Mouse (Mus musculus): Measurements from ENCODE around the gene Kat6b. TPM values are rescaled to one million over a fixed set of nuclear protein-coding genes. Genes with fewer than 3 reads are reported as not detected.

Gene Kat6b
- polyA plus RNA-seq, 1 experiment from 2014 or later = 1.5 TPM

DNA sequence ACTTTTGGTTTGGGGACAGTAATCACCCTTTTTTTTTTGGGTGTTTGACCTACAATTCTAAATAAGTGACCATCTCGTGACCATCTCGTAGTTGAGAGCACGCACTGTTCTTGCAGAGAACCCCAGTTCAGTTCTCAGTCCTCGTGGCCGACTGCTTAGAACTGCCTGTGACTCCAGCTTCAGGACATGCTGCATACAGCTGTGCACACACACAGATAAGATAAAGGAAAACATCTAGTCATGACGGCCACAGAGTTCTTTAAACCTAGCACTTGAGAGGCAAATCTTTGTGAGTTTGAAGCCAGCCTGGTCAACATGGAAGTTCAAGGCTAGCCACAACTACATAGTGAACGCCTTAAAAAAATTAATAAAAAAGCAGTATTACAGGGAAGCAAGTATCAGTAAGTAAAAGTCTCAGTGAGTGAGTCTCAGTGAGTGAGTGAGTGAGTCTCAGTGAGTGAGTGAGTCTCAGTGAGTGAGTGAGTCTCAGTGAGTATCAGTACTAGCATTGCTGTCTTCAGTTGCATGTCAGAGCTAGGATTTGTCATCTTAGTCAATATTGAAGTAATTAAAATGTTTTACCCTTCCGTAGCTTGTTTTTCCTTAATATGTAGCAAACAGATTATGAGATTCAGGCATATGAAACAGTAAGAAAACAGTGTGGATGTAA lies 80.3 kb downstream of the Kat6b start:
- Histone ChIP-seq H3K9me3 (replicated peaks) (no peaks in the 10 kb centered on the region), H3K4me3 (replicated peaks) (no peak overlapping the region), H3K4me2 (no peak overlapping the region; the same call in 1 of the 2 replicates), H3K4me1 (replicated peaks) (peaks cover 35% of the 10 kb centered on the region), H3K36me3 (replicated peaks) (no peaks in the 10 kb centered on the region), H3K27ac (replicated peaks) (peak overlapping the region; percentile 19; the same call in 1 of the 2 replicates), H3K9ac (no peak overlapping the region), H3K27me3 (no peaks in the 10 kb centered on the region)
- ATAC-seq (ENCODE audit: insufficient read depth) = peak; percentile 88
- 30% methylated on average over 8 of the region's 8 CpGs for WGBS (ENCODE audit: insufficient replicate concordance)

DNA sequence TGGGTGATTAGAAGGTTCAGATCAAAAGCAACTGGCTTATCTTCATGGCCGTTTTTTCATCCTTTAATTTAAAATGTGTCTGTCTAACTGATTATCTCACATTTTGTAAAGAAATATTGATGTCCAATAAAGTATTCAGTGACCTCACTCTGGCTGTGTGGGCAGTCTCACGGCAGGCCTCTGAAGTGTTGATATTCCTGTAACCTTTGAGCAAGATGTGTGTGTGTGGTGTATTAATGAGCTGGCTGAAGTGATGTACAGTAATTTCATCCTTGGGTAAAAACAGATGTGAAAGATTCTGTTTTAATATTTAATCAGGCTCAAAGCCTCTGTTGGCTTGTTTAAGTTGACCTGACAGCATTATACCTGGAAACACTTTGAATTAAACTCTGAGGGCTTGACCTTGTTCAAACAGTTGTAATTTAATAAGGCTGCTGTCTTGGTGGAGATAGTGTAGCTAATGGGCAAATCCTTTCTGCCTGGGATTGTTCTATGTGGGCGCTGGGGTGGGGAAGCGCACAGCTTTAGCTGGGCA lies 82.4 kb downstream of the Kat6b start:
- no peaks in the 10 kb centered on the region for H3K36me3 ChIP-seq (replicated peaks)
- ATAC-seq (ENCODE audit: insufficient read depth) = no peak
- no peak overlapping the region for H3K4me2 ChIP-seq
- H3K9ac ChIP-seq = no peak overlapping the region
- H3K9me3 ChIP-seq (replicated peaks) = no peaks in the 10 kb centered on the region
- H3K4me1 ChIP-seq (replicated peaks) = peaks cover 33% of the 10 kb centered on the region
- H3K27me3 ChIP-seq = no peaks in the 10 kb centered on the region
- 72% methylated on average over 4 of the region's 4 CpGs for WGBS (ENCODE audit: insufficient replicate concordance)
- no peak overlapping the region for H3K4me3 ChIP-seq (replicated peaks)
- no peak overlapping the region for H3K27ac ChIP-seq (replicated peaks)

DNA sequence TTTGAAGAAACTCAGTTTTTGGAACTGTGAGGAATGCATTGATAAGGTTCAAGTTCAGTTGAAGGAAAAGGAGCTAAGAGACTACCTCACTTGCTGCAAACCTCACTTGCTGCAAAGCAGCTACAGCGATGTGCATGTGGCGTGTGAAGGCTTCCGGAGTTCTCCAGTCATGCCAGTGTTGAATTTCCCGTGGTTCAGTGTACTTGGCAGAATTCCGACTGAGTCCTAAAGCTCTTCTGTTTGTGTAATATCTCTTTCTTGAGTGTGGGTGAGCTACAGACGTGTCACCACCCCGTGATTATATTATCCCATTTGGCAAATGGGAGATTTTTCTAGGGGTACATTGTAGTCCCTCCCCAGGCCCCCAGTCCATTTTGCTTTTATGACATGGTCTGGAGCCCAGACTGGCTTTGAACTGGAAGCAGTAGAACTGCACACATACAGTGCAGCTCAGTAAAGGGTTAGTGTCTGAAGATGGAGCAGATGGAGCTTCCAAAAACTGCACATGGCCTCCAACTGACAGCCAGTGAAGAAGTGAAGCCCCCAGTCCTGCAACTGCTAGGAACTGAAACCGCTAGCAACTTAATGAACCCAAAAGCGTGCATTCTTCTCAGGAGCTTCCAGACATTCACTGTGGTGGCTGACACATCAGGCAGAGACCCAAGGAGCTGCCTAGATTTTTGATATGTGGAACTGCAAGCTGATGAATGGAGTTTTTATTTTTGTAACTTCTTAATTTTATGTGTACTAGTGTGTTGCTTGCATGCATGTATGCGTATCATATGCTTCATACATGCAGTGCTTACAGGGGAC lies 84.5 kb downstream of the Kat6b start:
- no peak for ATAC-seq (ENCODE audit: insufficient read depth)
- H3K4me1 ChIP-seq (replicated peaks) = peaks cover 16% of the 10 kb centered on the region
- WGBS (ENCODE audit: insufficient replicate concordance) = 76% methylated on average over 10 of the region's 10 CpGs

DNA sequence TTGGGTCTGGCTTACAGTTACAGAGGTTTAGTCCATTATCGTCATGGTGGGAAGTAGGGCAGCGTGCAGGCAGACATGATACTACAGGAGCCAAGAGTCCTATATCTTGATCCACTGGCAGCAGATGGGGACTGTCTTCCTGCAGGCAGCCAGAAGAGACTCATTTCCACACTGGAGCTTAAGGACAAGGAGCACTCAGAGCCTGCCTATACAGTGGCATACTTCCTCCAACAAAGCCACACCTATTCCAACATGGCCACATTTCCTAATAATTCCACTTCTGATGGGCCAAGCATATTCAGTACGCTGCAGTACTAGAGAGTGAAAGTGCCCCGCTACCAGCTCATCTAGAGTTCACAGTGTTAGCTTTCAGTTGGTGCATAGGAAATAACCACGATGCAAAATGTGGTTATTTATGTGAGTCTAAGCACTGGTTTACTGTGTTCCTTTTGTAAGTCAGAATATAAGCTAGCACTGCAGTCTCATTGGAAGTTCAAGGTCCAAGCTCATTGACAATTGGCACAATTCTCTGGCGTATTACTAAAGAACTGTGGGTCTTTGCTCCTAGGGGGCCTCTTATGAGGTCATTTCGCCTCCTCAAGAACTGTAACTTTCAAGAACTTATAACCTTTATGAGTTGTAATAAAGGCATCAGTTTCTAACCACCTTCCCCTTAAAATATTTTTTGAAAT lies 86.2 kb downstream of the Kat6b start:
- no peaks in the 10 kb centered on the region for H3K9me3 ChIP-seq (replicated peaks)
- no peaks in the 10 kb centered on the region for H3K27me3 ChIP-seq
- no peak overlapping the region for H3K9ac ChIP-seq
- H3K4me1 ChIP-seq (replicated peaks) = peaks cover 4% of the 10 kb centered on the region; the same call in 1 of the 2 replicates
- 67% methylated on average over 7 of the region's 7 CpGs for WGBS (ENCODE audit: insufficient replicate concordance)
- no peak overlapping the region for H3K4me3 ChIP-seq (replicated peaks)
- no peak for ATAC-seq (ENCODE audit: insufficient read depth)
- H3K4me2 ChIP-seq = no peak overlapping the region
- no peak overlapping the region for H3K27ac ChIP-seq (replicated peaks)
- no peaks in the 10 kb centered on the region for H3K36me3 ChIP-seq (replicated peaks)

More for the DNA sequence above, 84.5 kb downstream of the Kat6b start:
- Histone ChIP-seq H3K9ac (no peak overlapping the region), H3K4me2 (no peak overlapping the region), H3K4me3 (replicated peaks) (no peak overlapping the region), H3K27me3 (no peaks in the 10 kb centered on the region), H3K36me3 (replicated peaks) (no peaks in the 10 kb centered on the region), H3K27ac (replicated peaks) (no peak overlapping the region), H3K9me3 (replicated peaks) (no peaks in the 10 kb centered on the region)

DNA sequence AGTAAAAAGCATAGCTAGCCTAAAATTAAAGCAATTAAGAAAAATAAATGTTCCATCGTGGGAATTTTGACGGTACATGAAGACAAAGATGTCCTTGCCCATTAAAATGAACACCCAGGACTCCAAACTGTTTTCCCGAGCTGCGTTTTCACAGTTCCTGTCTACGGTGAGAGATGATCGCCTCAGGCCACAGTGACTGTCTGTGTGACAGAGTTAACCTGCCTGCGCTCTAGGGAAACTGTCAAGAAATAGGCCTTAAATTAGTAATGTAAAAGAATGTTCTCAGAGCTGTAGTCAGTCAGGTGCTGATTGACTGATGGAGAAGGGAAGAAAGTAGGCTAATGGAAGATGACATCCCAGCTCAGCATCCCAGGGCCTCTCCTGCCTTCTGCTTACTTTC lies 87.6 kb downstream of the Kat6b start:
- ATAC-seq (ENCODE audit: insufficient read depth) = no peak
- H3K27ac ChIP-seq (replicated peaks) = no peak overlapping the region
- no peaks in the 10 kb centered on the region for H3K9me3 ChIP-seq (replicated peaks)
- H3K4me3 ChIP-seq (replicated peaks) = no peak overlapping the region
- H3K9ac ChIP-seq = no peak overlapping the region
- 80% methylated on average over 7 of the region's 7 CpGs for whole genome bisulfite sequencing (ENCODE audit: insufficient replicate concordance)
- no peaks in the 10 kb centered on the region for H3K27me3 ChIP-seq
- no peak overlapping the region for H3K4me2 ChIP-seq
- no peaks in the 10 kb centered on the region for H3K36me3 ChIP-seq (replicated peaks)
- peaks cover 4% of the 10 kb centered on the region; the same call in 1 of the 2 replicates for H3K4me1 ChIP-seq (replicated peaks)

DNA sequence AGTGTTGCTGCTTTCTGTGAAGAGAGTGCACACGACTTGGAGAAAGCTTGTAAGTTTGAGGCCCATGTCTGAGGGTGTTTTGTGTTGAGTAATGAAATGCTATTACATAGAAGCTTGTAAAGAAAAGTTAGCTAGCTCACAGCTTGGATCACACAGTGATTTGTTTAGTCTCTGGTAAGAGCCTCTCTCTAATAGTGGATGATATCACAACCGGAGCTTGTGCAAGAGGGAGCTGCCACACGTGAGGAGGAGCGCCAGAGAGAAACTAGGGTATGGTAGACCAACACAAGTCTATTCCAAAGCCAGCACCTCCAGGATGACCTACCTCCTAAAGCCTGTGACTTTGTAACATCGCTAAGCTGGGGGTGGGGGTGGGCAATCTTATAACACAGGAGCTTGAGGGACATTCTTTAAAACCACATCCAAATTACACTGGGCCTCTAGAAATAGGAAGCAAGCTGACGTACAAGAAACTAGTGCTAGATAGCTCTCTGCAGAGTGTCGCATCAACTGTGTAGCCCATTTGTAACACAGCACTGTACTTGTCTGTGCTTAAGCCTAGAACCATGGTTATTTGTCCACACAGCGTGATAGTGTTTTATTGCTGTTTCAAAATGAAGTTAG lies 93.6 kb downstream of the Kat6b start:
- no peaks in the 10 kb centered on the region for H3K36me3 ChIP-seq (replicated peaks)
- H3K9ac ChIP-seq = no peak overlapping the region
- H3K9me3 ChIP-seq (replicated peaks) = no peaks in the 10 kb centered on the region
- H3K4me2 ChIP-seq = no peak overlapping the region
- no peak overlapping the region for H3K4me3 ChIP-seq (replicated peaks)
- no peak for ATAC-seq (ENCODE audit: insufficient read depth)
- H3K27me3 ChIP-seq = no peaks in the 10 kb centered on the region
- H3K27ac ChIP-seq (replicated peaks) = no peak overlapping the region
- H3K4me1 ChIP-seq (replicated peaks) = no peaks in the 10 kb centered on the region
- 38% methylated on average over 8 of the region's 8 CpGs for WGBS (ENCODE audit: insufficient replicate concordance)

DNA sequence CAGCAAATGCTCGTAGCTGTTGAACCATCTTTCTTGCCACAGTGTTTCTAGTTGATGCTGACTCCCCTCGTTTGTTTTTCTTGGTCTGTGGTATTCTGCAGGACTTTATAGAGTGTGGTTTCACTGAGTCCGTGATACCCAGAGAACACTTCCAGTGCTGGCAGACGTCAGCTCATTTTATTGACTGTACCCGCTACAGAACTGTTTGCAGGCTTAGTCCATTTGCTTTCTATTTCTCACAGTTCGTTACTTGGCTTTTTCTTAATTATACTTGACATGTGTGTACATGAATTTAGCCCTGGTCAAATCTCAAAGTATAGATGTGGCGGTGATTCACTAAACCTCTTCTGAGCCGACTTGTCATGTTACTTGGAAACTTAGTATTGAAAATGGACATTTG lies 95.6 kb downstream of the Kat6b start:
- Histone ChIP-seq H3K4me3 (replicated peaks) (no peak overlapping the region), H3K27ac (replicated peaks) (no peak overlapping the region), H3K9me3 (replicated peaks) (no peaks in the 10 kb centered on the region), H3K4me2 (no peak overlapping the region), H3K36me3 (replicated peaks) (no peaks in the 10 kb centered on the region), H3K9ac (no peak overlapping the region), H3K4me1 (replicated peaks) (peaks cover 3% of the 10 kb centered on the region; the same call in 1 of the 2 replicates), H3K27me3 (no peaks in the 10 kb centered on the region)
- no peak for ATAC-seq (ENCODE audit: insufficient read depth)
- 75% methylated on average over 8 of the region's 8 CpGs for WGBS (ENCODE audit: insufficient replicate concordance)

DNA sequence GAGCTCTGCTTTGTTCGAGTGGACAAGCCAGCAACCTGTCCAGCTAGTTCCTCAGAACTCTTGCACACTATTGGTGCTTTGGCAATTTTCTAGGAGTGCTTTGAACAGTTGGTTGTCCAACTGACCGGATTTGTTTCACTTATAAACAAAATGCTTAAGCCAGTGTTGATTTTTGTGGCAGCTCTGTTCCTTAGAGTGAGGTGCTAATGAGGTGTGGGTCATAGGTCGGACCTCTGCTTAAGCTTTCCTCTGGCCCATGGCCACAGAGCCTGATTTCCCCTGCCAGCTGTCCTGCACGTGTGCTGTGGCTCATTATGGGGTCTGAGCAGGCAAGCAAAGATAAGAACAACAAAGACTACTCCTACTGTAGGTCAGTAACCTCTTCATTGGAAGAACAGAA lies 100.0 kb downstream of the Kat6b start:
- H3K27me3 ChIP-seq = no peaks in the 10 kb centered on the region
- no peak for ATAC-seq (ENCODE audit: insufficient read depth)
- 35% methylated on average over 4 of the region's 4 CpGs for WGBS (ENCODE audit: insufficient replicate concordance)
- H3K4me2 ChIP-seq = no peak overlapping the region
- H3K27ac ChIP-seq (replicated peaks) = no peak overlapping the region
- no peak overlapping the region for H3K9ac ChIP-seq
- H3K4me1 ChIP-seq (replicated peaks) = peaks cover 28% of the 10 kb centered on the region
- H3K4me3 ChIP-seq (replicated peaks) = no peak overlapping the region
- H3K36me3 ChIP-seq (replicated peaks) = no peaks in the 10 kb centered on the region
- H3K9me3 ChIP-seq (replicated peaks) = no peaks in the 10 kb centered on the region

DNA sequence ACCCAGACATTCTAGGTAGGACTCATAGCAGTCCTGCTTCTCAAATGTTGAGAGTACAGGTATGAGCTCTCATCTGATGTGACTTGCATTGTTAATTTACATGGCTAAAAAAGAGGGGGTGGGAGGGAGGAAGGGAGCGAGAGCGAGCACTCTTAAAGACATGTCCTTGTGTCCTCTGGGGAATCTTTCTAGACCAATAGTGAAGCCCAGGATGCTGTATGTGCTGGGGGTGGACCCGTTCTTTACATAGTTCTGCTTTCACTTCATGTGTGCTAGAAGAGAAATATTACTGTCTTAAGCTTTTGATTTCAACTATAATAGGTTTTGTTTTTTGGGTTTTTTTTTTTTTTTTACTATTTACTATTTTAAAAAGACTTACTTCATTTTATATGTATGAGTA lies 101.1 kb downstream of the Kat6b start:
- WGBS (ENCODE audit: insufficient replicate concordance) = 82% methylated on average over 3 of the region's 3 CpGs
- Histone ChIP-seq H3K4me1 (replicated peaks) (peaks cover 31% of the 10 kb centered on the region), H3K36me3 (replicated peaks) (no peaks in the 10 kb centered on the region), H3K27me3 (no peaks in the 10 kb centered on the region), H3K4me3 (replicated peaks) (no peak overlapping the region), H3K27ac (replicated peaks) (no peak overlapping the region), H3K9ac (no peak overlapping the region), H3K4me2 (no peak overlapping the region), H3K9me3 (replicated peaks) (no peaks in the 10 kb centered on the region)
- ATAC-seq (ENCODE audit: insufficient read depth) = no peak

DNA sequence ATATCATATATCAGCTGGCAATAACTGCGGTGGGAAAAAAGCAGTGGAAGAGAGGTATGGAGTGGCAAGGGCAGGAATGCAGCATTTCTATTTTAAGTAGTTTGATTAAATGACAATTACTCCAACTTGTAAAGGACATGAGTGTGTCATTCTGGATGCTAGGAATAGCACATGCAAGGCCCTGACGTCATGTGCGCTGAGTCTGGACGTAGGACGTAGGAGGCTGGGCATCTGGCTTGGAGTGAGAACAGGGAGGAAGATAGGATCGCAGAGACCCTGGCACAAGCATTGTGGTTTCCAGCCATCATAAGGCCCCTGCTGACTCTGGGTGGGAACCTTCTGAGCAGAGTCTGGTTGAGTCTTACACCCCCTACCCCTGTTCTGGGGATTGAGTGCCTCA lies 101.8 kb downstream of the Kat6b start:
- Histone ChIP-seq H3K4me3 (replicated peaks) (no peak overlapping the region), H3K9me3 (replicated peaks) (no peaks in the 10 kb centered on the region), H3K4me1 (replicated peaks) (peaks cover 31% of the 10 kb centered on the region), H3K36me3 (replicated peaks) (no peaks in the 10 kb centered on the region), H3K27me3 (no peaks in the 10 kb centered on the region), H3K27ac (replicated peaks) (no peak overlapping the region), H3K4me2 (no peak overlapping the region), H3K9ac (no peak overlapping the region)
- 81% methylated on average over 6 of the region's 6 CpGs for WGBS (ENCODE audit: insufficient replicate concordance)
- no peak for ATAC-seq (ENCODE audit: insufficient read depth)

All from liver, embryonic 15.5 days (tissue).